Mouse (Mus musculus): ENCODE measurements at regions not wholly inside any gene's neighbourhood (a gene's known extent, or its start where the extent isn't known, plus 50 kb on each side); places are given as distances from the start of the nearest gene placed in this dataset.

GRCm38 (mm10) chr9:59182490-59182889, 108.9 kb upstream of the Adpgk start:
- TF ChIP-seq CTCF (IDR thresholded peaks at IDR 0.05) (no peak), EP300 (IDR thresholded peaks at IDR 0.05) (no peak)
